Mouse (Mus musculus) intestine, embryonic 16.5 days (tissue): Measurements from ENCODE around the gene Spop. TPM values are rescaled to one million over a fixed set of nuclear protein-coding genes. Genes with fewer than 3 reads are reported as not detected.
A peak's percentile ranks its signal among the peaks of the same experiment; 100 is the strongest.

Source experiments
- ATAC-seq: fragments of 200-750 bp; cut with Nextera tagmentation; 2 replicates; pipeline ENCODE4 v1.8.0; 2017; ENCODE audit warnings: moderate TSS enrichment, moderate library complexity
- H3K27ac ChIP-seq: fragments of 300-500 bp; sonication (generic); 2 replicates; pipeline ENCODE4 v1.5.1; 2014; ENCODE audit warnings: mild to moderate bottlenecking, low read length
- H3K27me3 ChIP-seq: fragments of 300-500 bp; sonication (generic); replicated peaks from 2 replicates; pipeline ENCODE4 v1.6.1; 2014; ENCODE audit warnings: low read length, control low read depth, mixed read lengths; ENCODE audit not compliant: control insufficient read depth, insufficient read depth
- H3K36me3 ChIP-seq: fragments of 300-500 bp; sonication (generic); 2 replicates; pipeline ENCODE4 v1.6.1; 2014; ENCODE audit warnings: low read length, control low read depth; ENCODE audit not compliant: control insufficient read depth, insufficient read depth
- H3K4me1 ChIP-seq: fragments of 300-500 bp; sonication (generic); 2 replicates; pipeline ENCODE4 v1.6.1; 2014; ENCODE audit warnings: low read length, control low read depth, mixed read lengths; ENCODE audit not compliant: control insufficient read depth, insufficient read depth
- H3K4me2 ChIP-seq: fragments of 300-500 bp; sonication (generic); 2 replicates; pipeline ENCODE4 v1.6.1; 2014; ENCODE audit warnings: low read depth, low read length, control low read depth
- H3K4me3 ChIP-seq: fragments of 300-500 bp; sonication (generic); 2 replicates; pipeline ENCODE4 v1.5.1; 2014; ENCODE audit warnings: mild to moderate bottlenecking, low read length
- H3K9ac ChIP-seq: fragments of 300-500 bp; sonication (generic); 2 replicates; pipeline ENCODE4 v1.6.1; 2014; ENCODE audit warnings: low read depth, low read length
- H3K9me3 ChIP-seq: fragments of 300-500 bp; sonication (generic); 2 replicates; pipeline ENCODE4 v1.6.1; 2016; ENCODE audit warnings: low read length, control low read depth; ENCODE audit not compliant: control insufficient read depth
- WGBS: fragments of 180-500 bp; shearing (Covaris S2); extraction: QIAGEN DNeasy Blood & Tissue Kit; methylation state at CpG from one replicate; pipeline ENCODE4 v1.1.7; 2014; 5-methylcytosine and 5-hydroxymethylcytosine counted together
- polyA plus RNA-seq: library from polyadenylated mRNA; unstranded; fragments of >200 nt; fragmentation: Nextera tagmentation; extraction: Ambion mirVana; gene quantifications from 2 replicates; pipeline ENCODE4 v1.2.1, GENCODE M21; 2015

Spop gene
- polyA plus RNA-seq, 1 experiment from 2014 or later, result 127 TPM

DNA sequence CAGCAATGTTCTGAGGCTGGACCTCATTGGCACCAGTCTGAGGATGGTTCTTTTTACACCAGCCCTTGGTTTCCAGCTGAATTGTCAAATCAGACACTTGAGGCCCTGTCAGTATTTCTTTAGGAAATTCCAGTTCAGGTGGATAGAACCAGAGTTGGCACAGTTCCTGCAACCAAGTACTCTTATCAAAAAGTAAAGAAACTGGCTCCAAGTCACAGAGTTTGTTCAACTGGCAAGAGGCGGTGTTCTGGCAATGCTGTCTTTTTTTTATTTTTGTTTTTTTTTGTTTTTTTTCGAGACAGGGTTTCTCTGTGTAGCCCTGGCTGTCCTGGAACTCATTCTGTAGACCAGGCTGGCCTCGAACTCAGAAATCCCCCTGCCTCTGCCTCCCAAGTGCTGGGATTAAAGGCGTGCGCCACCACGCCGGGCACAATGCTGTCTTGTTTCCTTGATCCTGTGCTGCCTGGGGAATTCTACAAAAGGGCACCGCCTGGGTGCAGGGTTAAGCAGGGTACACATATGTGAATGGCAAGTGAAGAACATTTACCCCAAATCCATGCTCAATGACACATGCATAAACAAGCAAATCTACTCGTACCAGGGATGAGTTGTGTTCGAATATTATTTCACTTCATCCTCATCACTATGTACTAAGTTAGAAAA is 4.3 kb upstream of the Spop start:
- H3K27ac ChIP-seq, result no peak overlapping the region
- no peaks in the 10 kb centered on the region for H3K4me1 ChIP-seq
- H3K4me2 ChIP-seq, result no peak overlapping the region
- H3K9ac ChIP-seq, result no peak overlapping the region
- H3K9me3 ChIP-seq, result no peaks in the 10 kb centered on the region
- no peak overlapping the region for H3K4me3 ChIP-seq
- H3K36me3 ChIP-seq, result no peaks in the 10 kb centered on the region
- WGBS, result 89% methylated on average over 10 of the region's 10 CpGs
- H3K27me3 ChIP-seq, result 0 out of 2 replicates have a peak, but pooled peaks cover 2% of the 10 kb centered on the region
- no peak for ATAC-seq

DNA sequence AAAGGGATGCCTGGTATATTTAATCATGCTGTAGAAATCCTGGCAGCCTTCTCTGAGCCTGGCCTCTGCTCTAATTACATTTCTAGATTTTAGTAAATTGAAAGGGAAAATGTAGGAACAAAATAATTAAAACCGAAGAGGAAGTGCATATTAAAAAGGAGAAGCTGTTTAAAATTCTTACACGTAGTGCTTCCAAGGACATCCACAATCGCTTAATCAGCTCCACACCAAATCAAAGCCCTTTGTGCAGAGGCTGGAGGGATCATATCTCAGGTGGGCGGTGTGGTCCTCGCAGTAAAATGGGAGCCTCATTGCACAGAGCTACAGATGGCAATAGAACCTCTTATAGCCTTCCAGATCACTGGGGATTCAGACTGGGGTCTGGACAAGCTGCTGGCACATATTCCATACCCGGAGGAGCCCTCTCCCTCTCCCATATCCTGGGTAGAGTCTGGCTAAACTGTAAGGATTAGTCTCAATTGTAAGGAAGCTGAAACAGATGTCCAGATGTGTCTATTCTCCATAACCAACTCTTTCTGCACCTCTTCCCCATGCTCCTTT is 2.3 kb upstream of the Spop start:
- no peaks in the 10 kb centered on the region for H3K36me3 ChIP-seq
- peaks cover 9% of the 10 kb centered on the region for H3K4me1 ChIP-seq
- H3K9ac ChIP-seq, result no peak overlapping the region
- no peaks in the 10 kb centered on the region for H3K9me3 ChIP-seq
- no peak for ATAC-seq
- H3K4me2 ChIP-seq, result no peak overlapping the region
- WGBS, result 64% methylated on average over 6 of the region's 6 CpGs
- H3K4me3 ChIP-seq, result no peak overlapping the region
- no peak overlapping the region for H3K27ac ChIP-seq
- H3K27me3 ChIP-seq, result 0 out of 2 replicates have a peak, but pooled peaks cover 2% of the 10 kb centered on the region

DNA sequence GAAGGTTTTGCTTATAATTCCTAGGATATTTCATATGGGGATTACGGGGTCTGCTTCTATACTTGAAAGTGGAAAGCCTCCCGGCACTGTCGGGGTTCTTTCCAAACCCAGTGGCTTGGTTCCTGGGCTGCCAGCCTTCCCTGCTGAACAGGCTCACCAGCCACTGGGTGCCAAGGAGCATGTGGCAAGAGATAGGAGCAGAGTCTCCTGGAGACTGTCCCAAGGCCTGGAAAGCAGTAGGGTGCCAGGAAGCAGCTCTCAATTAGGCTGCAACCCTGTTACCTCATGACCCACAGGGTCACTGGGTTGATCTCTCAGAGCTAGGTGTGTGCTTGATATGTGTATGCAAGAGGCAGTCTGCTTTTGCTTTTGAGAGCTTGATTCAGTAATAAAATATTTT is 1.3 kb upstream of the Spop start:
- no peak for ATAC-seq
- Histone ChIP-seq H3K9me3 (no peaks in the 10 kb centered on the region), H3K36me3 (no peaks in the 10 kb centered on the region), H3K4me3 (no peak overlapping the region), H3K4me2 (no peak overlapping the region), H3K9ac (no peak overlapping the region), H3K27ac (no peak overlapping the region), H3K4me1 (peaks cover 9% of the 10 kb centered on the region), H3K27me3 (0 out of 2 replicates have a peak, but pooled peaks cover 2% of the 10 kb centered on the region)
- 91% methylated on average over 3 of the region's 3 CpGs for WGBS

DNA sequence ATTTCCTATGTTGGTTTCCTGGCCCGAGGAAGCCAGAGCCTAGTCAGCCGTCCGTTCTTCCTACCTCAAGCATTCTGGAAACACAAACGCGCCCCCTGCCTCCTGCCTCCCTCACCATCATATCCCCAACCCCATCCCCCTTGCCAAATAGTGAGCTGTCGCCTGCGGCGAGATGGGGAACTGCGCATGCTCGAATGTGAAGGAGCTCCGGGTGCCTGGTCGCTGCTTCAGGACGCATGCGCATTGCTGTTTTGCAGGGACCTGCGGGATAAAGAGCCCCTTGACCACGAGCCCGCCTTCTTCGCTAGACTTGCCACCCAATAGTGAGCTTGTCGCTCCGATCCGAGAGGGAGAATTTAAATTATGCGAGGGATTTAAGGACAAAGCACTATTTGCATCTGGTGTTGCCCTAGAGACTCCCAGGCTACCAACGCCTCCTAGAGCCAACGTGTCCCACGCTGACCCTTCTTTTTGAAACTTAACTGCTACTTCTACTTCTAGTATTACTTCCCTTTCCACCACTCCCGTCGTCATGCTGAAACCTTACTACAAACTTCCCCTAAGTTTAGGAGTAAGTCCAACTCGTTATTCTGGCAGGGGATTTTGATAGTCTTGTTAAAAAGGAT is 769 bp downstream of the Spop start:
- Histone ChIP-seq H3K4me3 (peak overlapping the region; percentile 70), H3K36me3 (no peaks in the 10 kb centered on the region)
- under 1% methylated on average over 28 of the region's 28 CpGs for WGBS

DNA sequence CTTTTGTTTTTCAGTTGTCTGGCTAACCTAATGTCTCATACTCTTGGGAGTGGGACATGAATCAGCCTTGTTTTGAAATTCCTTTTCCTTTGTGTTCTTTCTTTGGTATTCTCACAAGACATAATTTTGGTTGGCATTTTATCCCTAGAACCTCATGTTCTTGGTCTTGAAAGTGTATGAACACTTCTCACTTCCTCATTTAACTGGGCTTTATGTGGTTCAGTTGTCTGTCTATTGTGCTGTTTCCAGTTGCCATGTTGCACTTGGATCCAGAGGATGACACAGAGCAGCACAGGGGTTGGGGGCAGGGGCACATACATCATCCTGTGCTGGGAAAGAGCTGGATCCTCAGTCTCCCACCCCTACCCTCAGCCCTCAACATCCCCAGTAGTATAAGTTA is 2.1 kb downstream of the Spop start:
- H3K36me3 ChIP-seq, result no peaks in the 10 kb centered on the region
- no peak overlapping the region for H3K27ac ChIP-seq
- 0 out of 2 replicates have a peak, but pooled peaks cover 2% of the 10 kb centered on the region for H3K27me3 ChIP-seq
- peaks cover 9% of the 10 kb centered on the region for H3K4me1 ChIP-seq
- no peak overlapping the region for H3K4me3 ChIP-seq
- no peaks in the 10 kb centered on the region for H3K9me3 ChIP-seq
- H3K9ac ChIP-seq, result no peak overlapping the region
- peak overlapping the region; percentile 33 for H3K4me2 ChIP-seq
- ATAC-seq, result no peak

More for the DNA sequence above, 769 bp downstream of the Spop start:
- Histone ChIP-seq H3K4me1 (peaks cover 9% of the 10 kb centered on the region), H3K9me3 (no peaks in the 10 kb centered on the region), H3K4me2 (peak overlapping the region; percentile 72), H3K27ac (peak overlapping the region; percentile 93), H3K9ac (peak overlapping the region; percentile 75), H3K27me3 (0 out of 2 replicates have a peak, but pooled peaks cover 2% of the 10 kb centered on the region)
- ATAC-seq, result peak; percentile 86

DNA sequence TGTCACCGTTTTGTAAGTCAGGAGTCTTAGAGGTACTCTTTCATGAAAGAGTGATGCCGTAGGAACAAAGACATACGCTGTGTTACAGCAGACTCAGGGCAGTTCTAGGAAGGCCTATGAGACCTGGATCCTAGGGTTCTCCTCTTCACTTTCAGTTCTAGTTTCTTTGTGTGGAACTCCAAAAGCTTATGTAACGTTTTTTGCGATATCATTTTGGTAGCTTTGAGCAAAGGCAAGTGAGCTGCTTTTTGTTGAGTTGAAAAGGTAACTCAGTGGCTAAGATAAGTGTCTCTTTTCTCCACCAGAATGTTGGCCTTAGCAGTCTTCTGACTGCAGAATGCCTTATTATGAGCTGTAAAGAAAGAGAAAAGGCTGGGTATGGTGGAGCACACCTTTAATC is 3.5 kb downstream of the Spop start:
- ATAC-seq, result no peak
- no peaks in the 10 kb centered on the region for H3K36me3 ChIP-seq
- WGBS, result 91% methylated on average over 5 of the region's 5 CpGs
- H3K4me3 ChIP-seq, result no peak overlapping the region
- no peak overlapping the region for H3K9ac ChIP-seq
- H3K4me1 ChIP-seq, result peaks cover 9% of the 10 kb centered on the region
- H3K4me2 ChIP-seq, result no peak overlapping the region
- H3K27ac ChIP-seq, result no peak overlapping the region
- H3K9me3 ChIP-seq, result no peaks in the 10 kb centered on the region
- 0 out of 2 replicates have a peak, but pooled peaks cover 2% of the 10 kb centered on the region for H3K27me3 ChIP-seq

DNA sequence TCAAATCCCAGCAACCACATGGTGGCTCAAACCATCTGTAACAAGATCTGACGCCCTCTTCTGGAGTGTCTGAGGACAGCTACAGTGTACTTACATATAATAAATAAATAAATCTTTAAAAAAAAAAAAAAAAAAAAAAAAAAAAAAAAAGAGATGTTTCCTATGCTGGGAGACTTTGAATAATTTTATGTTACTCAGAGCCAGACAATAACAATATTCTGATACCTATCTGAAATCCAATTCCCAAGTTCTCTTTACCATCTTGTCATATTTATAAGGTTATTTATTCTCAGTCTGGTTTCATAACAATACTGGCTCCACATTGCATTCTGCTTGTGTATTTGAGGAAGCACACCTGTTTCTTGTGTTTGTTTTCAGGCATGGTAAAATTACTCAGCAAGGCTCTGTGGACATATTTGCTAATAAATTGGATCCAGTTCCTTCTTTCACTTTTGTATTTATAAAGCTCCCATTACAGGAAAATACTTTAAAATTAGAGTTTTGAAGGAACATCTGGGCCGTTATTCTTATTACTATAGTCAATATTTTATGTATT is 7.1 kb downstream of the Spop start:
- no peaks in the 10 kb centered on the region for H3K36me3 ChIP-seq
- no peaks in the 10 kb centered on the region for H3K27me3 ChIP-seq
- H3K4me1 ChIP-seq, result peaks cover 3% of the 10 kb centered on the region
- no peak overlapping the region for H3K9ac ChIP-seq
- no peak overlapping the region for H3K4me3 ChIP-seq
- no peaks in the 10 kb centered on the region for H3K9me3 ChIP-seq
- ATAC-seq, result no peak
- H3K4me2 ChIP-seq, result no peak overlapping the region
- 69% methylated on average over 2 of the region's 2 CpGs for WGBS
- H3K27ac ChIP-seq, result no peak overlapping the region

DNA sequence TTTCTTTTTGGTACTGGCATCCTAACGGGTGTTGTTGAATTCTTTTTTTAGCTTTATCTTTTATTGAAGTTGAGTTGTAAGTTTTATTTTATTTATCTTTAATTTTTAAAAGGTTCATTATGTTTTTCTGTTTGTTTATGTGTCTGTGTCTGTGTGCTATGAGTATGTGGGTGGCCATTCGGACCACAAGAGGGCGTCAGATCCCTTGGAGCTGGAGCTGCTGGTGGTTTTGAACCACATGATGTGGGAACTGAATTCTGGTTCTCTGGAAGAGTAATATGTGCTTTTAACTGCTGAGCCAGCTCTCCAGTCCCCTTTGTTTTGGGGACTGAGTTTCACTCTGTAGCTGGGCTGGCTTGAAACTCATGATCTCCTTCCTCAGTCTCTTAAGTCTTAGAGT is 9.6 kb downstream of the Spop start:
- 82% methylated on average over 3 of the region's 3 CpGs for WGBS
- Histone ChIP-seq H3K27me3 (no peaks in the 10 kb centered on the region), H3K27ac (no peak overlapping the region), H3K4me1 (no peaks in the 10 kb centered on the region), H3K36me3 (no peaks in the 10 kb centered on the region), H3K4me3 (no peak overlapping the region), H3K9me3 (no peaks in the 10 kb centered on the region), H3K4me2 (no peak overlapping the region), H3K9ac (no peak overlapping the region)
- ATAC-seq, result no peak

DNA sequence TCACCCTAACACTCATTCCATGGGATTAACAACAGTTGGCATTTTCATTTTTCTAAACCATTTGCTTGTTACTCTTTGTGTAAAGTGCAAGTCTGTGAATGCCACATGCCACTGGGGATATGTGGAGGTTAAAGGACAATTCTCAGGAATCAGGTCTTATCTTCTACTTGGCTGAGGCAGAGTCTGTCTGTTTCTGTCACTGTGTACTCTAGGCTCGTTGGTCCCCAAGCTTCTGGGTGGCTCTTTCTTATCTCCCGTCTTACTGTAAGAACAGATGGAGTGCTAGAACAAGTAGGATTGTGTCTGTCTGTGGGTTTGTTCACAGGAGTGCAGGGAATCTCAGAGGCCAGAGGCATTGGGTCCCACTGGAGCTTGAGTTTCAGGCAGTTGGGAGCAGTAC is 17.5 kb downstream of the Spop start:
- 64% methylated on average over 2 of the region's 2 CpGs for WGBS
- Histone ChIP-seq H3K27ac (no peak overlapping the region), H3K4me3 (no peak overlapping the region), H3K9me3 (no peaks in the 10 kb centered on the region), H3K4me2 (no peak overlapping the region), H3K36me3 (no peaks in the 10 kb centered on the region), H3K27me3 (no peaks in the 10 kb centered on the region), H3K4me1 (peaks cover 4% of the 10 kb centered on the region; the same call in 1 of the 2 replicates), H3K9ac (no peak overlapping the region)
- peak; percentile 56; the same call in 1 of the 2 replicates for ATAC-seq
